Mouse (Mus musculus) E14TG2a.4 (cell line): ENCODE results near the gene Rinl.

Experiments used
- CTCF ChIP-seq: conservative IDR thresholded peaks from 2 replicates; pipeline ENCODE4 v1.5.1; 2014; ENCODE audit warnings: low read length
- NANOG ChIP-seq: IDR thresholded peaks from 2 replicates; pipeline ENCODE4 v1.6.1; 2014; ENCODE audit warnings: borderline replicate concordance, low read length, mixed read lengths
- POU5F1 ChIP-seq: IDR thresholded peaks from 2 replicates; pipeline ENCODE4 v1.6.1; 2014; ENCODE audit warnings: low read length, borderline replicate concordance

GRCm38 (mm10) chr7:28808957-28809393, 20.2 kb downstream of the Rinl start:
- TF ChIP-seq CTCF (no peak), POU5F1 (no peak), NANOG (no peak)
